11 mouse cellular contexts compared by ENCODE assay signal in genomic region chr2:163253248-163254099, GRCm38 (mm10). TPM values are rescaled to one million over a fixed set of nuclear protein-coding genes. Genes with fewer than 3 reads are reported as not detected.
DNase-seq lines count a peak whose midpoint lies in the region; ATAC-seq and TF ChIP-seq lines count a peak whose summit lies in the region.
"Had no signal": no experiment of that assay in that cellular context is flagged by ENCODE, and none has a peak within 500 bp of the region (broad histone marks: within the 10 kb centered on the region; RNA-seq: fewer than 3 reads in every experiment).

No protein-coding gene starts in this region.

- no peaks in the 10 kb centered on the region for H3K79me2 ChIP-seq in heart, adult 2 months (replicated peaks; ENCODE audit: control insufficient read depth, insufficient read depth, low read length)
- no peaks in the 10 kb centered on the region for H3K79me2 ChIP-seq in C2C12 (ENCODE audit: control insufficient read depth, insufficient read depth)

- no peaks in the 10 kb centered on the region for H3K27me3 ChIP-seq in heart, adult 2 months (ENCODE audit: control insufficient read depth, insufficient read depth, low read length)
- no peaks in the 10 kb centered on the region for H3K27me3 ChIP-seq in heart, embryonic 12.5 days (replicated peaks)
- no peaks in the 10 kb centered on the region for H3K27me3 ChIP-seq in C2C12 (ENCODE audit: control insufficient read depth, insufficient read depth, insufficient read length)
- H3K27me3 ChIP-seq: neural tube, embryonic 12.5 days had no signal

- no peak overlapping the region; the same call in 1 of the 2 replicates for H3K4me3 ChIP-seq in heart, adult 2 months
- no peak overlapping the region for H3K4me3 ChIP-seq in heart, embryonic 12.5 days
- no peak overlapping the region for H3K4me3 ChIP-seq in C2C12 (ENCODE audit: insufficient read depth, poor library complexity, severe bottlenecking)
- H3K4me3 ChIP-seq: neural tube, embryonic 12.5 days had no signal

- H3K9me3 ChIP-seq in heart, embryonic 12.5 days (replicated peaks), result no peaks in the 10 kb centered on the region
- H3K9me3 ChIP-seq: neural tube, embryonic 12.5 days had no signal

- ATAC-seq in heart, embryonic 12.5 days (ENCODE audit: insufficient number of reproducible peaks, low FRiP score), result no peak
- peak; percentile 92 to 95 for ATAC-seq in hematopoietic stem cell, adult 5-6 weeks (replicated peaks in 1 of 2; ENCODE audit: insufficient read depth in 1 of 2, low FRiP score in 2 of 2, low TSS enrichment in 1 of 2, low read depth in 1 of 2, poor library complexity in 2 of 2, severe bottlenecking in 2 of 2)

- intact Hi-C loops in heart, adult 2 months (cut with DNase I), result loop anchor here (5.0 kb wide), 2 partner anchors 51 to 79 kb away; partner anchors contain the start of gene Tox2

- H3K36me3 ChIP-seq in heart, adult 2 months (ENCODE audit: control insufficient read depth, insufficient read depth, low read length), result no peaks in the 10 kb centered on the region
- H3K36me3 ChIP-seq in heart, embryonic 12.5 days, result no peaks in the 10 kb centered on the region
- no peaks in the 10 kb centered on the region for H3K36me3 ChIP-seq in C2C12 (ENCODE audit: control insufficient read depth, insufficient read depth)
- H3K36me3 ChIP-seq: neural tube, embryonic 12.5 days had no signal

- H3K27ac ChIP-seq in heart, adult 2 months, result 0 out of 2 replicates have a peak overlapping the region, but pooled peaks have one; percentile 5
- H3K27ac ChIP-seq in heart, embryonic 12.5 days (ENCODE audit: poor library complexity, severe bottlenecking), result no peak overlapping the region
- H3K27ac ChIP-seq: neural tube, embryonic 12.5 days had no signal

- H3K4me2 ChIP-seq in heart, embryonic 12.5 days, result no peak overlapping the region
- H3K4me2 ChIP-seq: neural tube, embryonic 12.5 days had no signal

- no peak for TF ChIP-seq EP300 in heart, adult 2 months (IDR thresholded peaks at IDR 0.05; ENCODE audit: insufficient read depth, low read depth, low read length)

- no peak for TF ChIP-seq POLR2A in heart, adult 2 months (IDR thresholded peaks at IDR 0.05; ENCODE audit: insufficient read depth, low read depth, low read length)

- no peak for TF ChIP-seq CTCF in heart, adult 2 months (IDR thresholded peaks at IDR 0.05)
- TF ChIP-seq CTCF in C2C12 (IDR thresholded peaks at IDR 0.05; ENCODE audit: control insufficient read depth, insufficient read depth, insufficient read length), result no peak

- H3ac ChIP-seq in C2C12 (ENCODE audit: control insufficient read depth, insufficient read length, low read depth), result no peak overlapping the region

- peaks cover 2% of the 10 kb centered on the region for H3K4me1 ChIP-seq in heart, adult 2 months (ENCODE audit: control insufficient read depth, insufficient read depth, low read length)
- H3K4me1 ChIP-seq in heart, embryonic 12.5 days (replicated peaks), result no peaks in the 10 kb centered on the region

- WGBS in heart, adult 2 months, result 46% methylated on average over 22 of the region's 22 CpGs
- 79% methylated on average over 22 of the region's 22 CpGs for WGBS in heart, embryonic 12.5 days

- H3K79me3 ChIP-seq in C2C12 (ENCODE audit: low read depth), result no peaks in the 10 kb centered on the region

- peak in 1 of 2 experiments; percentile 6 for DNase-seq in heart, adult 2 months
- peak; percentile 70 for DNase-seq in naive thymus-derived CD4-positive, alpha-beta T cell, adult 2 months (ENCODE audit: low read depth)
- DNase-seq in embryo, embryonic 10.5 days (ENCODE audit: low spot score), result no peak
- DNase-seq in layer of hippocampus, postnatal 36 days, result no peak
- DNase-seq in layer of hippocampus, adult 8-10 months (ENCODE audit: low spot score in 2 of 2), result no peak
- DNase-seq: cerebellum, postnatal 36 days; kidney, postnatal 4 days had no signal

- H3K9ac ChIP-seq in heart, adult 2 months (ENCODE audit: low read depth, low read length), result peak overlapping the region; percentile 27; the same call in 1 of the 2 replicates
- no peak overlapping the region for H3K9ac ChIP-seq in heart, embryonic 12.5 days
- H3K9ac ChIP-seq: neural tube, embryonic 12.5 days had no signal

TF ChIP-seq in C2C12, 6 proteins besides CTCF, POLR2A, EP300 and RAD21:
- TF ChIP-seq CEBPB (IDR thresholded peaks at IDR 0.05; ENCODE audit: low read depth) (peak; percentile 0), MAX (IDR thresholded peaks at IDR 0.05) (peak; percentile 59), MYOG (IDR thresholded peaks at IDR 0.05; ENCODE audit: control insufficient read depth, extremely low read depth, insufficient read length) (no peak), MYOD1 (IDR thresholded peaks at IDR 0.05; ENCODE audit: control insufficient read depth, insufficient read length, low read depth) (peak; percentile 99), FOSL1 (IDR thresholded peaks at IDR 0.05; ENCODE audit: insufficient read depth, low read length, poor library complexity, severe bottlenecking) (peak; percentile 42), USF1 (IDR thresholded peaks at IDR 0.05; ENCODE audit: low read depth) (peak; percentile 9)

RNA-seq across cellular contexts. Expression of gene Tox2, which starts 50.5 kb away (rescaled TPM):
- total RNA-seq in heart, adult 2 months (2021), result 1 to 10 TPM; 1.1 to 1.3 TPM
- polyA plus RNA-seq in heart, adult 2 months (2012; rRNA removed), result 1.7 and 2.3 TPM in 2 replicates
- 2.4 and 3.0 TPM in 2 replicates for polyA plus RNA-seq in heart, embryonic 12.5 days (2016; fragmentation: Nextera tagmentation; extraction: Ambion mirVana)
- 0.14 TPM for polyA plus RNA-seq in C2C12 (2012; fragmentation: generic; extraction: Trizol)
- total RNA-seq in hematopoietic stem cell, adult 5-6 weeks (2017), result not detected in 2 replicates
- total RNA-seq in layer of hippocampus, postnatal 36 days (2021), result 10 to 100 TPM; 18.6 to 20.9 TPM
- 10 to 100 TPM; 25.1 to 31.4 (median 26.0) TPM for total RNA-seq in layer of hippocampus, adult 8-10 months (2022)

Comparison
In these comparisons a context has a peak if more than half of its experiments do, and no peak if none do; other contexts are left out.
1. RNA of gene Tox2, which starts 50.5 kb away (total RNA-seq): 25.1 to 31.4 TPM in layer of hippocampus, adult 8-10 months and 18.6 to 20.9 TPM in layer of hippocampus, postnatal 36 days; 1.1 to 1.3 TPM in heart, adult 2 months and not detected in hematopoietic stem cell, adult 5-6 weeks; every median in the first group is over 4 times any median in the second.